Mouse (Mus musculus) hindbrain, embryonic 12.5 days (tissue): ENCODE measurements at regions not wholly inside any gene's neighbourhood (a gene's known extent, or its start where the extent isn't known, plus 50 kb on each side); places are given as distances from the start of the nearest gene placed in this dataset.

ENCODE experiments used
- ATAC-seq: fragments of 200-750 bp; cut with Nextera tagmentation; 2 replicates; pipeline ENCODE4 v1.8.0; 2017; ENCODE audit warnings: moderate TSS enrichment; ENCODE audit not compliant: low FRiP score
- H3K27ac ChIP-seq: fragments of 300-500 bp; sonication (generic); 2 replicates; pipeline ENCODE4 v1.5.1; 2016; ENCODE audit warnings: mild to moderate bottlenecking
- H3K27me3 ChIP-seq: fragments of 300-500 bp; sonication (generic); 2 replicates; pipeline ENCODE4 v1.6.1; 2016; ENCODE audit warnings: mild to moderate bottlenecking
- H3K36me3 ChIP-seq: fragments of 300-500 bp; sonication (generic); 2 replicates; pipeline ENCODE4 v1.6.1; 2016; ENCODE audit warnings: mild to moderate bottlenecking
- H3K4me1 ChIP-seq: fragments of 300-500 bp; sonication (generic); 2 replicates; pipeline ENCODE4 v1.6.1; 2016
- H3K4me2 ChIP-seq: fragments of 300-500 bp; sonication (generic); replicated peaks from 2 replicates; pipeline ENCODE4 v1.6.1; 2016; ENCODE audit warnings: mild to moderate bottlenecking
- H3K4me3 ChIP-seq: fragments of 300-500 bp; sonication (generic); 2 replicates; pipeline ENCODE4 v1.5.1; 2016; ENCODE audit warnings: mild to moderate bottlenecking
- H3K9ac ChIP-seq: fragments of 300-500 bp; sonication (generic); 2 replicates; pipeline ENCODE4 v1.6.1; 2016; ENCODE audit warnings: mild to moderate bottlenecking, moderate library complexity
- H3K9me3 ChIP-seq: fragments of 300-500 bp; sonication (generic); replicated peaks from 2 replicates; pipeline ENCODE4 v1.6.1; 2016; ENCODE audit warnings: mild to moderate bottlenecking
- WGBS: fragments of 180-500 bp; shearing (Covaris S2); methylation state at CpG from one replicate; pipeline ENCODE4 v1.1.7; 2016; 5-methylcytosine and 5-hydroxymethylcytosine counted together

DNA sequence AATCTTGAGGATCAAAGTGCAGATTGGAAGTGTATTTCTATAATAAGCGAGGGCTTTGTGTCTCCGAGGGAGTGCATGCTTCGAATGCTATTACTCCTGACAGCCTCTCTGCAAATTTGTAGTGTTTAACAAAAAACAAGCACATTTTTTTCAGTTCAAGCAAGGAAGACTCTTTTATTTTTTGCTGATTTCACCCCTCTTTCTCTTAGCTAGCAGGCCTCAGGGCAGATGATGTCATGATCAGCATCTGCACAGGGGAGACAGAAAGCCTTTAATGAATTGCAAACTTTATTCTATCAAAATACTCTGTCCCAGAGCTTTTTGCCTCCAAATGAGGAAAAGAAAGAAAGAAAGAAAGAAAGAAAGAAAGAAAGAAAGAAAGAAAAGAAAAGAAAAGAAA lies 455.4 kb downstream of the Prkd1 start:
- Histone ChIP-seq H3K9ac (no peak overlapping the region), H3K9me3 (no peaks in the 10 kb centered on the region), H3K27ac (no peak overlapping the region), H3K36me3 (no peaks in the 10 kb centered on the region), H3K4me1 (no peaks in the 10 kb centered on the region; the same call in 1 of the 2 replicates), H3K4me2 (no peak overlapping the region), H3K4me3 (no peak overlapping the region), H3K27me3 (no peaks in the 10 kb centered on the region)
- ATAC-seq: no peak
- WGBS: 75% methylated on average over 3 of the region's 3 CpGs

DNA sequence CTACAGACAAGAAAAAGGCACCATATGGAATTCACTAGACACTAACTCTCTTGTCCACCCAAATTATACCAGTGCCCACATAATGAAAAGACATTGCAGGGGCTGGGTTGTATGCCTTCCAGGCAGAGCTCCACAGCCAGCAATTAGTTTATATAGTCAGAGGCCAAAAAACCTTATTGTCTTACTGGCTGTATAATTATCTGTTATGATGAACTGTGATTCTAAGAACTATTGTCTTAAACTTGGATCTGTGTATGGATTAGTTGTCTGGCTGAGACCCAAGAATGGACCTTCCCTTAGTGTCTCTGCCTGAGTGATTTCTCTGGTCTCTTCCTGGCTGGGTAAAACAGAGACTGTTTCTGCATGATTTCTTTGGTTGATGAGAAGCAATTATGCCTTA lies 454.2 kb downstream of the Prkd1 start:
- Histone ChIP-seq H3K27ac (no peak overlapping the region), H3K4me3 (no peak overlapping the region), H3K9me3 (no peaks in the 10 kb centered on the region), H3K4me2 (no peak overlapping the region), H3K4me1 (no peaks in the 10 kb centered on the region; the same call in 1 of the 2 replicates), H3K9ac (no peak overlapping the region), H3K27me3 (no peaks in the 10 kb centered on the region), H3K36me3 (no peaks in the 10 kb centered on the region)
- ATAC-seq: no peak

- Histone ChIP-seq H3K4me3 (no peak overlapping the region), H3K27me3 (no peaks in the 10 kb centered on the region), H3K4me2 (no peak overlapping the region), H3K9me3 (no peaks in the 10 kb centered on the region), H3K36me3 (no peaks in the 10 kb centered on the region), H3K27ac (no peak overlapping the region), H3K4me1 (no peaks in the 10 kb centered on the region; the same call in 1 of the 2 replicates), H3K9ac (no peak overlapping the region)
- 52% methylated on average over 2 of the region's 2 CpGs for WGBS
- ATAC-seq: no peak
Measured at GRCm38 (mm10) chr12:50196339-50196738, 452.6 kb downstream of the Prkd1 start.

DNA sequence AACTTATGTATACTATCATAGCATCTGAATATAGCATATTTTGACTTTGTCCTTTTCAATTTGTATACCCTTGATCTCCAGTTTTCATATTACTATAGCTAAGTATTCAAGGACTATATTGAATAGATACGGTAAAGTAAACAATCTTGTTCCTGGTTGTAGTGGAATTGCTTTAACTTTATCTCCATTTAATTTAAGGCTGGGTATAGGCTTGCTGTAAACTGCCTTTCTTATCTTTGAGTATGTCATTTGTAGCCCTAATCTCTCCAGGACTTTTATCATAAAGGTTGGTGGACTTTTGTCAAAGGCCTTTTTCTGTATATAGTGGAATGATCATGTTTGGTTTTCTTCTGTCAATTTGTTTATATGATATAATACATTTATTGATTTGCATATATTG lies 407.8 kb downstream of the Prkd1 start:
- H3K27ac ChIP-seq: no peak overlapping the region
- no peak overlapping the region for H3K4me3 ChIP-seq
- ATAC-seq: no peak
- WGBS: 98% methylated on average over 1 of the region's 1 CpGs
- H3K4me1 ChIP-seq: no peaks in the 10 kb centered on the region
- no peaks in the 10 kb centered on the region for H3K9me3 ChIP-seq
- no peaks in the 10 kb centered on the region for H3K27me3 ChIP-seq
- H3K36me3 ChIP-seq: no peaks in the 10 kb centered on the region
- no peak overlapping the region for H3K9ac ChIP-seq
- no peak overlapping the region for H3K4me2 ChIP-seq

- no peak overlapping the region for H3K9ac ChIP-seq
- H3K36me3 ChIP-seq: no peaks in the 10 kb centered on the region
- 74% methylated on average over 4 of the region's 4 CpGs for WGBS
- H3K4me1 ChIP-seq: no peaks in the 10 kb centered on the region
- H3K27me3 ChIP-seq: no peaks in the 10 kb centered on the region
- no peak overlapping the region for H3K4me3 ChIP-seq
- no peaks in the 10 kb centered on the region for H3K9me3 ChIP-seq
- no peak overlapping the region for H3K4me2 ChIP-seq
- H3K27ac ChIP-seq: no peak overlapping the region
- ATAC-seq: no peak
Measured at GRCm38 (mm10) chr12:50258901-50259300, 390.0 kb downstream of the Prkd1 start.

DNA sequence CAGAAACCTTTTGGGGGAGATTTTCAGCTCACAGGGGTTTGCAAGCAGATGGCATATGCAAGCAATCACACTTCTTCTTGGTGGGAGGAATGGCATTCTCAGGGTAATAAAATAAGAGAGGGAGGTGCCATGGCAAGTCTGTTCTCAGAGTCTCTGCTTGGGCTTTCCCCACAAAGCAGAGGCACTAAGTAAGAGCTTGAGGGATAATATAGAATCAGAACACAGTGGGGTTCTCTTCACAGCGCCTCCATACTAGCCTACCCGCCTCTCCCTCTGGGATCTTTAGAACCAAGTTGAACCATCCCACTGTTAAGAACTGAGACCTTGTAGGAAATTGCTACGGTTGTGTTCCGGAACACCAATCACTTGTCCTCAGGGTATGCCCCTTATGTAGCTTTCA lies 387.8 kb downstream of the Prkd1 start:
- no peak overlapping the region for H3K4me2 ChIP-seq
- H3K4me1 ChIP-seq: no peaks in the 10 kb centered on the region
- no peak overlapping the region for H3K4me3 ChIP-seq
- H3K9ac ChIP-seq: no peak overlapping the region
- no peak for ATAC-seq
- no peaks in the 10 kb centered on the region for H3K9me3 ChIP-seq
- 75% methylated on average over 4 of the region's 4 CpGs for WGBS
- H3K27ac ChIP-seq: no peak overlapping the region
- no peaks in the 10 kb centered on the region for H3K36me3 ChIP-seq
- H3K27me3 ChIP-seq: no peaks in the 10 kb centered on the region

DNA sequence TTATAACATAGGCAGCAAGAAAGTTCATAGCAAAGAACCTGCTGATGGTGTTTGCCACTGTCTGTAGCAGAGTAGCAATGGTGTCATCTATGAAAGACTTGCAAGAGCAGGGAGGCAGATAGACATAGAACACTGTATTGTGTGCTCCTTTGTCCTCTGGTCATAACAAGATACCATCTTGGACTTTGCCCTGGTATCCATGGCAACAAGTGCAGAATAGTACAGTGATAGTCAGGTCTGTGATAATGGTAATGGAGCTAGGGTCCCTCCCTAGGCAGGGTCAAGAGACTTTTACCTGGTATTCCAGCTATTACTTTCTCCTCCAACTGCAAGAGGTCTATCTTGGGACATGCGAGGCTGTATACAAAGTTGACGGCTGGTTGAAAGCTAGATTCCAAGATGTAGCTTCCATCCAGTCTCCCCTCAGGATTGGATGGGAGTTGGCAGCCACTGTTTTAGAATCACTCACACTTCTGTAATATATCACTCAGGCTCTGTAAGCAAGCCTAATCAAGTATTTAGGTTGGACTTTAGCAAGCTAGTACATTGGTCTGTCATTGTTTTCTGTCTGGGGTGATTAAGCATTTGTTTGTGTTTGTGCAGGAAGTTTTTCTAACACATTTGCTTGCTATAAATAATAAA lies 375.5 kb downstream of the Prkd1 start:
- no peak for ATAC-seq
- no peak overlapping the region for H3K4me2 ChIP-seq
- no peaks in the 10 kb centered on the region for H3K9me3 ChIP-seq
- H3K36me3 ChIP-seq: no peaks in the 10 kb centered on the region
- H3K4me3 ChIP-seq: no peak overlapping the region
- no peaks in the 10 kb centered on the region for H3K4me1 ChIP-seq
- H3K9ac ChIP-seq: no peak overlapping the region
- H3K27me3 ChIP-seq: no peaks in the 10 kb centered on the region
- WGBS: 91% methylated on average over 2 of the region's 2 CpGs
- no peak overlapping the region for H3K27ac ChIP-seq

GRCm38 (mm10) chr12:50281615-50282014 lies 367.3 kb downstream of the Prkd1 start:
- H3K9me3 ChIP-seq: no peaks in the 10 kb centered on the region
- H3K4me1 ChIP-seq: no peaks in the 10 kb centered on the region
- no peak for ATAC-seq
- no peaks in the 10 kb centered on the region for H3K36me3 ChIP-seq
- 75% methylated on average over 1 of the region's 1 CpGs for WGBS
- no peaks in the 10 kb centered on the region for H3K27me3 ChIP-seq
- H3K4me2 ChIP-seq: no peak overlapping the region
- H3K9ac ChIP-seq: no peak overlapping the region
- H3K4me3 ChIP-seq: no peak overlapping the region
- no peak overlapping the region for H3K27ac ChIP-seq
